Mouse (Mus musculus) embryonic facial prominence, embryonic 12.5 days (tissue): Measurements from ENCODE around the gene Pip4k2b. TPM values are rescaled to one million over a fixed set of nuclear protein-coding genes. Genes with fewer than 3 reads are reported as not detected.

Experiments
- ATAC-seq: fragments of 200-750 bp; cut with Nextera tagmentation; 2 replicates; pipeline ENCODE4 v1.8.0; 2017; ENCODE audit not compliant: insufficient number of reproducible peaks, insufficient read depth, low FRiP score, low TSS enrichment
- H3K27ac ChIP-seq: fragments of 300-500 bp; sonication (generic); 2 replicates; pipeline ENCODE4 v1.5.1; 2016; ENCODE audit warnings: mild to moderate bottlenecking
- H3K27me3 ChIP-seq: fragments of 300-500 bp; sonication (generic); 2 replicates; pipeline ENCODE4 v1.6.1; 2016; ENCODE audit warnings: mild to moderate bottlenecking, moderate library complexity
- H3K36me3 ChIP-seq: fragments of 300-500 bp; sonication (generic); 2 replicates; pipeline ENCODE4 v1.6.1; 2016; ENCODE audit warnings: mild to moderate bottlenecking
- H3K4me1 ChIP-seq: fragments of 300-500 bp; sonication (generic); 2 replicates; pipeline ENCODE4 v1.6.1; 2016
- H3K4me2 ChIP-seq: fragments of 300-500 bp; sonication (generic); replicated peaks from 2 replicates; pipeline ENCODE4 v1.6.1; 2016; ENCODE audit warnings: mild to moderate bottlenecking, moderate library complexity
- H3K4me3 ChIP-seq: fragments of 300-500 bp; sonication (generic); 2 replicates; pipeline ENCODE4 v1.5.1; 2016; ENCODE audit warnings: mild to moderate bottlenecking
- H3K9ac ChIP-seq: fragments of 300-500 bp; sonication (generic); 2 replicates; pipeline ENCODE4 v1.6.1; 2016; ENCODE audit warnings: mild to moderate bottlenecking, moderate library complexity
- H3K9me3 ChIP-seq: fragments of 300-500 bp; sonication (generic); 2 replicates; pipeline ENCODE4 v1.6.1; 2016; ENCODE audit warnings: mild to moderate bottlenecking, moderate library complexity
- WGBS: fragments of 180-500 bp; shearing (Covaris S2); methylation state at CpG from one replicate; pipeline ENCODE4 v1.1.7; 2016; 5-methylcytosine and 5-hydroxymethylcytosine counted together
- polyA plus RNA-seq: library from polyadenylated mRNA; unstranded; fragments of >200 nt; fragmentation: Nextera tagmentation; extraction: Ambion mirVana; gene quantifications from 2 replicates; pipeline ENCODE4 v1.2.1, GENCODE M21; 2016

The Pip4k2b gene
- polyA plus RNA-seq, 1 experiment from 2014 or later: 3.0 TPM

DNA sequence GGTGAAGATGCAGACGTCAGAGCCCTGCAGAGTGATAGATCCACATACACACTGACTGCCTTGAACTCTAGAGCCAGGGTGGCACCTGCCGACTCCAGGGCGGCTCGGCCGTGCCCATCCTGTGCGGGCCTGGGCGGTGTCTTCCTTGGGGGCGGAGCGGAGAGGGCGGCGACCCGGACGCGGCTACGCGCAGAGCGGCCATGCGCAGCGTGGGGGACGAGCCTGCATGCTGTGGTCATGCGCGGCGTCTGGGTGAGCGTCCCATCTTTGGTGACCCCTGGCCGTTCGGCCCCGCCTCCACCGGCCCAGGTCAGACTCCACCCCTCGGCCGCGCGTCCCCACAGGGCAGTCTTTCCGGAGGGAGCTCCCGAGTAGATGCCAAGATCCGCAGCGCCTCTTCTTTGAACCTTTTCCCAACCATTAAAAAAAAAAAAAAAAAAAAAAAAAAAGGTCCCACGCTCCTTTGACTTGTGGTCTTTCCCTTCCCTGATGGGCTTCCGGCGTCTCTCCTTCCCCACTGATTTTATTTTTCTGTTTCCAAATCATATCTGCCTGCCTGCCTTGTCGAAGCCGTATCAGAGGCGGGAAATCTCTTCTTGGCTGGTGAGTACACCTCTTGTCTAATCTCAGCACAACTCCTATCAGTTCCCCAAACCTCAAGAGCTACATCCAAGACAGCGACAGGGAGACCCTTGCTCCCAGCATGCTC is 58.7 kb downstream of the Pip4k2b start, which contains the start of gene Cisd3:
Gene Cisd3, plus strand, starts transcription at position 214 of the 709 bp plus-strand sequence.
- peaks cover 44% of the 10 kb centered on the region for H3K36me3 ChIP-seq
- under 1% methylated on average over 42 of the region's 43 CpGs for WGBS
- no peaks in the 10 kb centered on the region for H3K27me3 ChIP-seq
- ATAC-seq: peak; percentile 64
- H3K4me2 ChIP-seq: peak within 1 kb of the TSS; percentile 83
- H3K27ac ChIP-seq: no peak within 1 kb of the TSS
- no peaks in the 10 kb centered on the region for H3K9me3 ChIP-seq
- peaks cover 9% of the 10 kb centered on the region for H3K4me1 ChIP-seq
- peak within 1 kb of the TSS; percentile 38 for H3K4me3 ChIP-seq
- H3K9ac ChIP-seq: peak within 1 kb of the TSS; percentile 53; the same call in 1 of the 2 replicates

DNA sequence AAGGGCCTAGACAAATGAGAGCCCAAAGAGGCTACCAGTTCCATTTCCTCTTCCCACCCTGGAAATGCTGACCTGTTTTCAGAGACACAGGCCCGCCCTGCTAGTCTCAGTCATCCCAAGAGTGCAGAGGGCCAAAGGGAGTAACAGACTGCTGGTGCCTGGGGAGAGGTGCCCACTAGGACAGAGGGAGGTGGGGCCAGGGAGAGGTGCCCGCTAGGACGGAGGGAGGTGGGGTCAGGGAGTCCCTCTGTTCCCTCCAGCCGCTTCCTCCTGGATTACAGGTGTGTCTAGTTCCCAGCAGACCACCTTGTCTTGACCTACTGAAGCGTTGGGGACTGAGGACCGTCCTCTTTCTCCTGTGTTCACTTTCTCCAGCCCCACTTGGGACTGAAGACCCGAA is 59.7 kb downstream of the Pip4k2b start:
- H3K27me3 ChIP-seq: no peaks in the 10 kb centered on the region
- 48% methylated on average over 7 of the region's 7 CpGs for WGBS
- H3K27ac ChIP-seq: no peak overlapping the region
- peaks cover 42% of the 10 kb centered on the region for H3K36me3 ChIP-seq
- H3K4me1 ChIP-seq: peaks cover 9% of the 10 kb centered on the region
- H3K4me2 ChIP-seq: 0 out of 2 replicates have a peak overlapping the region, but pooled peaks have one; percentile 83
- H3K9ac ChIP-seq: no peak overlapping the region
- no peaks in the 10 kb centered on the region for H3K9me3 ChIP-seq
- ATAC-seq: no peak
- H3K4me3 ChIP-seq: 0 out of 2 replicates have a peak overlapping the region, but pooled peaks have one; percentile 38

DNA sequence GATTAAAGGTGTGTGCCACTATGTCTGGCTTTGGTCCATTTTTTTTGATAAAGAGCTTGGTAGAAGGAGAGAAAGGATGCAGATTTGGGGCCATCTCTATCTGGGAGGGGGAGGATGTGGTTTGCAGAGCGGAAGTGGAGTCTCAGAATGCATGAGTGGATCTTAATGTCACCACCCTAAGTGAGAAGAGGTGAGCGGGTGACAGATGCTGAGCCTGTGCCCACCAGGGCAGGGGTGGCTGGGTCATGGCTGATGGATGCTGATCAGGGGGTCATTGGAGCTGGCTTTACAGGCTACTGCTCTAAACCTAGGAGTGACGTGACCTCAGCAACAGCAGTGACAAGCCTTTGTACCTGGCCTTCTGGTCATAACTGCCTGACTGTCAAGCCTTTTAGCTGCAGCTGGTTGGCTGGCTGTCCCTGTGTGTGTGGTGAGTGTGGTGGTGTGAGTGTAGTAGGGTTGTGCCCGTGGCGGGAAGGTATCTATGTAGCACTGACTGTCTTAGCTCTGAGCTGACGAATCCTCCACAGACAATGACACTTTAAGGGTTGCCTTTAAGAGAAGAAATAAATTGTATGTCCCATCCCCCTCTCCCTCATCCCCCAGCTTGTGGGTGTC is 60.3 kb downstream of the Pip4k2b start:
- Histone ChIP-seq H3K27me3 (no peaks in the 10 kb centered on the region), H3K4me1 (peaks cover 9% of the 10 kb centered on the region), H3K27ac (no peak overlapping the region), H3K9ac (no peak overlapping the region), H3K4me2 (no peak overlapping the region), H3K36me3 (peaks cover 43% of the 10 kb centered on the region), H3K9me3 (no peaks in the 10 kb centered on the region), H3K4me3 (no peak overlapping the region)
- no peak for ATAC-seq
- 85% methylated on average over 6 of the region's 6 CpGs for WGBS

DNA sequence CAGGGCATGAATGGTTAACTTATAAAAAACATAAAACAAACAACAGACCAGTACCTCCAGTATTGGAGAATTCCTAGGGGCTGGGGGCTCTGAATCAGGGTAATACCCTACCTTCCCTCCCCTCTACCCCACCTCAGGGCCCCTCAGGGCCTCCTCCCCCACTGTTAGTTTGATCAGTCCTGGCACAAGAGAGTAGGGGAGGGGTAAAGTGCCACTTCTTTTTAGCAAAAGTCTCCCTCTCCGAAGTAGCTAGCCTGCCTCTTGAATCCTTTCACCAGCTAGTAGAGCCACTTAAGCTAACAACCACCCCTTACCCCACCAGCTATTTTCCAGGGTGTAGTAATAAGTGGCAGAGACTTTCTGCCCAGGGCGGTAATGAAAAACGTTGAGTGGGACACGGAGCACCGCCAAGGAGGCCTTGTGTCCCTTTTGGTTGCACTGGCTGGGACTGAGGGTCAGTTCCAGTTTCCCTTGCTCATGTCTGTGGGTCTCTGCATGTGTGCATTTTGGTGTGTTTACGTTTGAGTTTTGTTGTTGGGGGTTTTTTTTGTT is 61.9 kb downstream of the Pip4k2b start:
- Histone ChIP-seq H3K4me2 (no peak overlapping the region), H3K27me3 (no peaks in the 10 kb centered on the region), H3K36me3 (peaks cover 48% of the 10 kb centered on the region), H3K4me3 (no peak overlapping the region), H3K9me3 (no peaks in the 10 kb centered on the region), H3K9ac (no peak overlapping the region), H3K4me1 (peaks cover 12% of the 10 kb centered on the region), H3K27ac (no peak overlapping the region)
- WGBS: 80% methylated on average over 6 of the region's 6 CpGs
- ATAC-seq: no peak

DNA sequence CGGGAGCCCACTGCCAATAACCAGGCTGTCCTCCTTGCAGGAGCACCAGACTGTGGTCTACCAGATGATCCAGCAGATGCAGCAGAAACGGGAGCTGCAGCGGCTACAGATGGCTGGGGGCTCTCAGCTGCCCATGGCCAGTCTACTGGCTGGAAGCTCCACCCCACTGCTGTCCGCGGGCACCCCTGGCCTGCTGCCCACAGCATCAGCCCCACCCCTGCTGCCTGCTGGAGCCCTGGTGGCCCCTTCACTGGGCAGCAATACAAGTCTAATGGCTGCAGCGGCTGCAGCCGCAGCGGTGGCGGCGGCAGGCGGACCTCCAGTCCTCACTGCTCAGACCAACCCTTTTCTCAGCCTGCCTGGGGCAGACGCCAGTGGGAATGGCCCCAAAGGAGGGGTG is 64.1 kb downstream of the Pip4k2b start:
- ATAC-seq: no peak
- Histone ChIP-seq H3K9ac (no peak overlapping the region), H3K27me3 (no peaks in the 10 kb centered on the region), H3K9me3 (no peaks in the 10 kb centered on the region), H3K4me1 (peaks cover 13% of the 10 kb centered on the region), H3K4me2 (no peak overlapping the region), H3K36me3 (peaks cover 67% of the 10 kb centered on the region), H3K27ac (no peak overlapping the region), H3K4me3 (no peak overlapping the region)
- WGBS: 81% methylated on average over 12 of the region's 12 CpGs

DNA sequence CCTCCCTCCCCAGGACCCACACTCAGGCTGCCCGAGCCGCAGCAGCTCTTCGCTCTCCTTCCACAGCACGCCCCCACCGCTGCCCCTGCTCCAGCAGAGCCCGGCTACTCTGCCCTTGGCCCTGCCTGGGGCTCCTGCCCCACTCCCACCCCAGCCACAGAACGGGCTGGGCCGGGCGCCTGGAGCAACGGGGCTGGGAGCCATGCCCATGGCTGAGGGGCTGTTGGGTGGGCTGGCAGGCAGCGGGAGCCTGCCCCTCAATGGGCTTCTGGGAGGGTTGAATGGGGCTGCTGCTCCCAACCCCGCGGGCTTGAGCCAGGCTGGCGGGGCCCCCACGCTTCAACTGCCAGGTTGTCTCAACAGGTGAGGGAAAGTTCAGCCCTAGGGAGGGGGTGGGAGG is 66.2 kb downstream of the Pip4k2b start:
- Histone ChIP-seq H3K4me2 (no peak overlapping the region), H3K27me3 (no peaks in the 10 kb centered on the region), H3K27ac (no peak overlapping the region), H3K9me3 (no peaks in the 10 kb centered on the region), H3K4me1 (peaks cover 6% of the 10 kb centered on the region; the same call in 1 of the 2 replicates), H3K9ac (no peak overlapping the region), H3K36me3 (peaks cover 88% of the 10 kb centered on the region), H3K4me3 (no peak overlapping the region)
- WGBS: 78% methylated on average over 12 of the region's 15 CpGs
- no peak for ATAC-seq

DNA sequence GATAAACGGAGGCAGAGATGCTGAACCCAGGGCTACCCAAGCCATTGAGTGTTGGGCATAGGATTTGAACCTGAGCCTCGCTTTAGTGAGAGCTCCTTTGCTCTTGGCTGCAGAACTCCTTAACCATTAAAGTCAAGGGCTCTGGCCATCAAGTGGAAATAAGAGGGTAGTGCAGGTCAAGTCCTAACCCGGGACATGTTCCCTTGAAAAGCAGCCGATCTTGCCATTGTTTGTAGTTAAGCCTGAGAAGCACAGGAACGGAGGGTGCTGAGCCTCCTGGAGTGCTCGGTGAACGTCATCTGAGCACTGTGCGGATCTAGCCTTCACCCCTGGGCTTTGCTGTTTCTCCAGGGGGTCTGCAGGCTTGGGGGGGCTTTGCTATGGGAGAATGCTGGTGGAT is 66.7 kb downstream of the Pip4k2b start:
- Histone ChIP-seq H3K27ac (no peak overlapping the region), H3K4me2 (no peak overlapping the region), H3K9me3 (no peaks in the 10 kb centered on the region), H3K9ac (no peak overlapping the region), H3K27me3 (no peaks in the 10 kb centered on the region), H3K36me3 (peaks cover 93% of the 10 kb centered on the region), H3K4me3 (no peak overlapping the region), H3K4me1 (peaks cover 6% of the 10 kb centered on the region; the same call in 1 of the 2 replicates)
- no peak for ATAC-seq
- 57% methylated on average over 8 of the region's 8 CpGs for WGBS

DNA sequence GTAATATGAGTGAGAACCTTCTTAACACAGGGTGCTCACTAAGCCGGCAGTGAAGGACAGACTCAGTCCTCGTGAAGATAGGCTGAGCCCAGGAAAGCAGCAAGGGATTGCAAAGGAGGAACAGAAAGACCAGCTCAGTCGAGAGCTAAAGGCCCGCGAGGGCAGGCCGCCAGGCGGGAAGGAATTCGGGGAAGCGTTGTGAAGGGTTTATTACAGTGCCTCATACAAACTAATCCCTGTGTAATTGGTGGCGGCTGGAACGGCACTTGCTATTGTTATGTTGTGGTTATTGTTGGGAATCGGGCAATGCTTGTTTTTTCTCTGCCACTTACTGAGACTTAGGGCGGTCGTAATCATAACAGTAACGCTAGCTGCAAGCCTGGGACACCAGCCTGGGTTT is 67.1 kb downstream of the Pip4k2b start:
- H3K36me3 ChIP-seq: peaks cover 93% of the 10 kb centered on the region
- no peak overlapping the region for H3K27ac ChIP-seq

DNA sequence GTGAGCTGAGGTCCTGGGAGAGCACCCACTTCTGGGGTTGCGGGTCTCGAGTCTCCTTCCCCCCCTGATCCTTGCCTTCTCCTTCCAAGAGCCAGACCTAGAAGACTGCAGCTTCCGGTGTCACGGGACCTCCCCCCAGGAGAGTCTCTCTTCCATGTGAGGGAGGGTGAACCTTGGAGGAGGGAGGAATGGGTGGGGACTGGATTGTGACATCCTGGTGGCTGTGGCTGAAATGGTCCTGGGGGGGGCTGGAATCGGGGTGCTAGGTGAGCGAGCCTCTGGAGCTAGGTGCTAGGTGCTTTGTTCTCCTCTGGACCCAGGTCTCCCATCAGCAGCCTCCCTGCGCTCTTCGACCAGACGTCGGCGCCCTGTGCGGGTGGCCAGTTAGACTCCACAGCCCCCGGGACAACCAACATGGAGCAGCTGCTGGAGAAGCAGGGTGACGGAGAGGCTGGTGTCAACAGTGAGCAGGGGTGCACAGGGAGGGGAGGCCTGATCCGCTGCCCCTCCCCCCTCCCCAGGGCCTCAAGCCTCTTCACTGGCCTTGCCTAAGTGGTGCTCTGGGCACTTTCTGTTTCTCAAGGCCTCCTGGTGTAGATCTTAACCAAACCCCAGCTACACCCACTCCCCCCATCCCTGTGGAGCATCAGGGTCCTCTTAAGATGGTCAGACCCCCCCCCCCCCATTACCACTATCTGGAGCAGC is 68.3 kb downstream of the Pip4k2b start:
- Histone ChIP-seq H3K27me3 (no peaks in the 10 kb centered on the region), H3K4me1 (peaks cover 6% of the 10 kb centered on the region; the same call in 1 of the 2 replicates), H3K9me3 (no peaks in the 10 kb centered on the region), H3K27ac (no peak overlapping the region), H3K36me3 (peaks cover 93% of the 10 kb centered on the region), H3K4me2 (no peak overlapping the region), H3K4me3 (no peak overlapping the region), H3K9ac (0 out of 2 replicates have a peak overlapping the region, but pooled peaks have one; percentile 4)
- ATAC-seq: no peak
- WGBS: 87% methylated on average over 15 of the region's 15 CpGs

More for the DNA sequence above, 67.1 kb downstream of the Pip4k2b start:
- Histone ChIP-seq H3K4me3 (no peak overlapping the region), H3K9me3 (no peaks in the 10 kb centered on the region), H3K9ac (no peak overlapping the region), H3K4me2 (no peak overlapping the region), H3K4me1 (peaks cover 6% of the 10 kb centered on the region; the same call in 1 of the 2 replicates), H3K27me3 (no peaks in the 10 kb centered on the region)
- 61% methylated on average over 15 of the region's 15 CpGs for WGBS
- no peak for ATAC-seq

DNA sequence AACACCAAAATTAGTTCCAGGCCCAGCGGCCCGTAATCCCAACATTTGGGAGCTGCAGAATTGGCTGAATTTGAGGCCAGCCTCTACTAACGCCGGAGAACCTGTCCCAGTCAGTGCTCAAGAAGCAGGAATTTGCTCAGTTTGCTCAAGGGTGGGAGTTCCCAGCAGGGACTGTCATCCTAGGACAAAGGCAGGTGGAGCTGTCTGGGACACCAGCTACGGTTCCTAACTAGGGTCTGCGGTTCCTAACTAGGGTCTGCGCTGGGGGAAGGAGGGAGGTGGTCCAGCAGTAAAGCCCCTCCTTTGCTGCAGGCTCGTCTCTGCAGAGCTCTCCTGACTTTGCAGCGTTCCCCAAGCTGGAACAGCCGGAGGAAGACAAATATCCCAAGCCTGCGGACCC is 71.4 kb downstream of the Pip4k2b start:
- 81% methylated on average over 11 of the region's 11 CpGs for WGBS
- H3K9ac ChIP-seq: no peak overlapping the region
- H3K4me1 ChIP-seq: peaks cover 30% of the 10 kb centered on the region
- H3K27ac ChIP-seq: no peak overlapping the region
- peaks cover 98% of the 10 kb centered on the region for H3K36me3 ChIP-seq
- H3K9me3 ChIP-seq: no peaks in the 10 kb centered on the region
- no peaks in the 10 kb centered on the region for H3K27me3 ChIP-seq
- ATAC-seq: no peak
- no peak overlapping the region for H3K4me3 ChIP-seq
- H3K4me2 ChIP-seq: no peak overlapping the region

DNA sequence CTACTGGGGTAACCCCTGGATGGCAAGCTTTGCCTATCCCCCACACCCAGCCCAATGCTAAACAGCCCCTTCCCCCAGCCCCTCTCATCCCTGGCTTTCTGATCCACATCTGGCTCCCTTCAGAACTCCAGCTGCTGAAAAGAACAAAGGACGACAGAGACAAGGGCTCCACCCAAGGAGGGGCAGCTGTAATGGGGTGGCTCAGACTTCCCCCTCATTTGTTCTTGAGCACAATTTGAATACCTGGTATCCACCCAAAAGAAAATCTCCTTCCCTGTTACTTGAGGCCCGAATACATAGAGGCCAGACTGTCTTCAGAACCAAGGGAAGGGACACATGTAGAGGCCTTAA is 73.4 kb downstream of the Pip4k2b start:
- Histone ChIP-seq H3K4me1 (peaks cover 25% of the 10 kb centered on the region), H3K4me2 (no peak overlapping the region), H3K27me3 (no peaks in the 10 kb centered on the region), H3K9me3 (no peaks in the 10 kb centered on the region), H3K9ac (no peak overlapping the region), H3K36me3 (peaks cover 94% of the 10 kb centered on the region), H3K4me3 (no peak overlapping the region), H3K27ac (peak overlapping the region; percentile 38)
- 32% methylated on average over 2 of the region's 2 CpGs for WGBS
- no peak for ATAC-seq
